Mouse (Mus musculus) neutrophil, adult 5-6 weeks (primary cell): ENCODE measurements around the gene Zkscan16. TPM values are rescaled to one million over a fixed set of nuclear protein-coding genes. Genes with fewer than 3 reads are reported as not detected.

Experiments
- ATAC-seq: fragments of 151-379, 151-347 bp; 2 replicates; pipeline ENCODE4 v1.8.0; 2017; ENCODE audit warnings: mild to moderate bottlenecking, moderate TSS enrichment; ENCODE audit not compliant: insufficient number of reproducible peaks, poor library complexity, low FRiP score, severe bottlenecking; ENCODE audit errors: extremely low read depth
- total RNA-seq: library from RNA; stranded (forward); fragments of 200-1000 nt; gene quantifications from 2 replicates; pipeline ENCODE4 v1.2.3, GENCODE M21; 2017

The Zkscan16 gene
- total RNA-seq, 1 experiment from 2014 or later: 0.81 TPM

DNA sequence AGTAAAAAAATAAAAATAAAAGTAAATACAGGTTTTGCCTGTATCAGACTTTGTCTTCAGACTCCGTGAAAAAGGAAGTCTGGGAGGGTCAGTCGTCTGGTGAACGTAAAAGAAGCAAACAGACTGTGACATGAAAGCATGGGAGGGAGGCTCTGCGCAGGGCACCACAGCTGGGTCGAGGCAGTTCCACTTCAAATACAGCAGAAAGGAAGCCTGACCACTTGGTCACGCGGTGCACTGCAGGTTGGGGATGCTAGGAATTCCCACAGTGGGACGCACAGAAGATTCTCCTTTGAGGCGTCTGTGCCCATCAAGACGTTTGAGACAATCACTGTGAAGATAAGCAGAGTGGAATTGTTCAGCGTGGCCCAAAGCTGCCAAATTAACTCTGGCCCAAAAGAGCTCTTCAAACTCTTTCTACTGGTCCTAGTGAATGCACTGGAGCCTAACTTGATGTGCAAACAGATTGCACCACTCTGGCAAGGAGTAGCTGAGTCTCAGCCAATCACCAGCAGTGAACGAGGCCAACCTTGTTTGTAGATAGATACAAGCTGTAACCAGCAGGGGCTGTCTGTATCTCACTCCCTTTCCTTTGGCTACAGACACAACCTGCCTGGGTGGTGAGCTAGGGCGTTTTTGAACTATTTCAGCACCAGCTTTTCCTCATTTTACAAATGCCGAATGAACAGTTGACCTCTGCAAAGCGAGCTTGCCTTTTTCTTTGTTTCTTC lies 8.5 kb upstream of the Zkscan16 start:
- peak; percentile 86 for ATAC-seq

DNA sequence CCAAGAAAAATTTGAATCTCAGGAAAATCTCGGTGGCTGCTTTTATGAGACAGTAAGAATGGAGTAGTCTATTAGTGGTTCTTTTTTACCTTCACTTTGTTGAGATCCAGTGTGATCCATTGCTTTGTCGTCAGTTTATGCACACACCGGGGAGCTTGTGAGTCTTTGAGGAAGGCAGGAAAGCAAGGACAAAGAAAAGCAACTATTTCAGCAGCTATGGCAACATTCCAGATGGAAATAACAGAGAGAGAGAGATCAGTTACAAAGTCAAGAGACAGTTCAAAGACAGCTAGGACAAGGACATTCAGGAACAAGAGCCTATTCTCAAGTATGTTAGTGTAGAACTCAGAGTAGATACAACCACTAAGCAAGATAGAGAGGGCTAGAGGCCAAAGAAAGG lies 7.6 kb upstream of the Zkscan16 start:
- no peak for ATAC-seq

DNA sequence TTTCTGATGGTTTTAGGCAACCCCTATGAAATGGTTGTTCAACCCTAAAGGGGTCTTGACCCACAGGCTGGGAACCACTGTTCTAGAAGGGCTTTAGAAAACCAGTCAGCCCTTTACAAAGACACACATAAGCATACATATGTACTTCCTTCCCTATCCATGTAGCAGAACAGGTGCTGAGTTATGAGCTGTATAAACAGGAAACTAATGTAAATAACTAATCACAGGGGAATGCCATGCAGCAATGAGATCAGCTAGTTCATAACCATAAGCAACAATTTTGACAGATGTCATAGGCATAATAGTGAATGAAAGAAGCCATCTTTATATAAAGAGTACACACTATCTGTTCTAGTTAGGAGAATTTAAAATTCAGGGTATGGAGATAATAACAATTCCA lies 1.8 kb upstream of the Zkscan16 start:
- ATAC-seq: peak; percentile 68

DNA sequence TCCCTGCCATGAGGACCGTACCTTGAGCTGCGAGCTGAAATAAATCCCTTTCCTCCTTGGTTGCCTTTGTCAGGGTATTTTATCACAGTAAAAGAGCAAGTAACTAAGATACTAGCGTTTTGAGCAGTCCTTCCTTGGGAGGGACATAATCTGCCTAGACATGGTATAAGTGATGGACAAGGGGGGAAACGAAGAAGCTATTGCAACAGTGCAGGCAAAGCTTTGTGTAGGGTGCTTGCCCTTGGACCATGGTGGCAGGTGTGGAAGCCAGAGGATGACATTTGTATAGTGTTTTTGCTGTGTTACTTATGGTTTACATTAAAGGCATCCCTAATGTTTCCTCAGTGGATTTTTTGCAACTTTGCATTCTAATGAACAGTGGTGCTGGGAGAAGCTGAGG lies 486 bp upstream of the Zkscan16 start:
- ATAC-seq: no peak

DNA sequence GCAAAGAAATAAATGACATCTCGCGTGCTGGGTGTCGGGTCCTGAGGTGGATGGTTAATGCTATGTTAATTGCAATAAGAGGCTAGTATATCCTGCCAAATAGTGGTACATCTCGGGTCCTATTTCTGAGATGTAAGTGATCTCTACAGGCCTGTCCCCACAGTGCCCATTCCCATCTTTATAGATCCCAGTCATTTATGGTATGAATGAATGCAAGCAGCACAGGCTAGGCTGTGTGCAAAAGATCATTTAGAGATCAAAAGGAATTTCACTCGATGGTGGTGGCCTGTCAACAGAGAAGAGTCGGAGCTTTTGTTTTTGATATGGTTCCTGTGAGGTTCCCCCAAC lies 752 bp downstream of the Zkscan16 start:
- no peak for ATAC-seq

DNA sequence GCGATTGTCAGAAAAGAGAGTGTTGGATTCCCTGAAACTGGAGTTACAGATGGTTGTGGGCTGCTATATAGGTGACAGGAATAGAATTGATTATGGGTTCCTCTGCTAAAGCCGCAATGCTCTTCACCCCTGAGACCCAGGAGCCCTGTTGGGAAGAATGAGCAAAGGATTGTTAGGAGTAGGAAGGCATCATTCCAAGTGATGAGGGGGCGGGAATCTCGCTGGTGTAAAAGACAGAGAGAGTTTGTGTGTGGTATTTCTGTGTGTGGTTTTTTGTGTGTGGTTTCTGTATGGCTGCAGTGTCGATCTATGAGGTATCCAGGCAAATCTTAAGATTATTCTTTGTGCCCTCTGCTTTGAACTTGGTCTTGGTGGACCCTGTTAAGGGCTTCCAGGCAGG lies 1.3 kb downstream of the Zkscan16 start:
- ATAC-seq: no peak

DNA sequence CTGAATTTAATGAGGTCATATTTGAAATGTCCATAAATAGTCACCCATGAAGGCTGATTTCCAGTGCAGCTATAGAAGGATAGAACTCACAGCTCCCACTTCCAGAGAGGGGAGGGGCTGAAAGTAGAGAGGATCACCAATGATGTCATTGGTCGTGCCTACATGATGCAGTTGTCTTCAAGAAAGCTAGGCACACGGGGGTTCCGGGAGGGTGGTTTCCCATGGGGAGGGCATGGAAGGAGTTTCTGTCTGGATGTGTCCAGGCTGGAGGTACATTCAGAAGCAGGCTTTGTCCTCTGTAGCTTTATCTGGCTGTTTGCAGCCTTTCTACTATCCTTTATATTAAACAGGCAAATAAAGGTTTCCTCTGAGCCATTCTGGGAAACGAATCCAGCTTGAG lies 5.0 kb downstream of the Zkscan16 start:
- ATAC-seq: no peak

DNA sequence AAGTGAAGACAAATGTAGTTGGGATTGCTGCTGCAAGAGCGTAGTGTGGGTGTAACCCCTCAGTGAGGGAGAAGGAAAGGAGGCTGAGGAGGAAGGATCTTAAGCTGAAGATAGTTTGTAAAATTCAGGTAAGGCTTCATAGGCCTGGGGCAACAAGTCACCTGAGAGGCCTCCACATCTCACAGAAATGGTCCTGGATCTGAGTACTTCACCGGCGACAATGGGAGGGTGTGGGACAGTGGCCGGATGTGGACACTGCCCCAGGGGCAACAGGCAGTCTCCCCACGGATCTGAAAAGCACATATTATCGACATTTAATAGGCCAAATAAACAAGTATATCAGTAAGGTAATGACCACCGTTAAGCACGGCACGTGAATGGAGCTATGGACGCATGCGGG lies 9.2 kb downstream of the Zkscan16 start:
- ATAC-seq: no peak

DNA sequence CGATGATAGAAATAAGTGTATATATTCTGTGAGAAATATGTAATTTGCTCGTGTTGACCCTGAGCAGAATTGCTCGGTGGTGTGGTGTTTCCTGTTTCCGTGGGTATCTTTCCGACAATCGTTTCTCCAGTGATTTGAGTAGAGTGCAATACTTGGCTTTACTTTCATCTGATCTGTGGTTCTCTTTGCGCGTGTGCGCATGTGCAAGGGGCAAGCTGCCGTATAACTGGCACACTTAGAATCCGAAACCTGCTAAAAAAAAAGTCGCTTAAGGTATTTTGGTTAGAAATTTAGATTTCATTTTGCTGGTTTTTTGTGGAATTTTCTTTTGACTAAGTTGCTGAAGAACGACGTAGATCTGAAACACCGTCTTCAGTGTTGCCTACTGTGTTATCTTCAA lies 18.3 kb downstream of the Zkscan16 start:
- ATAC-seq: no peak

DNA sequence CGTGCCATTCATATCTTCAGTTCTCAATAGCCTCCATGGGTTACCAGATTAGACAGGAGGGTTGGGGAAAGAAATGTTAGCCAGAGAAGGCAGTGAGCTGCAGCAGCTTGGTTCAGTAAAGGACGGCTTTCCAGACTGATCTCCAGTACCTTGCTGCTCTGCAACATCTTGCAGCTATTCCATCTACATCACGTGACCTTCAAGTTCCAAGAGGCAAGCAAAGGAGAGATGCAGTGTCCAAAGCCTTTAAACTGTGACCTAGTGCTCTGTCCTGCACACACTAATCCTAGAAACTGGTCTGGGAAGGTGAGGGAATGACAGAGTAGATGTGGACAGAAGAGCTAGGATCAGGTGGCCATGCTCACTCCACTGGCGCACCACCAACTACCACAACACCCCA lies 19.8 kb downstream of the Zkscan16 start:
- ATAC-seq: no peak

DNA sequence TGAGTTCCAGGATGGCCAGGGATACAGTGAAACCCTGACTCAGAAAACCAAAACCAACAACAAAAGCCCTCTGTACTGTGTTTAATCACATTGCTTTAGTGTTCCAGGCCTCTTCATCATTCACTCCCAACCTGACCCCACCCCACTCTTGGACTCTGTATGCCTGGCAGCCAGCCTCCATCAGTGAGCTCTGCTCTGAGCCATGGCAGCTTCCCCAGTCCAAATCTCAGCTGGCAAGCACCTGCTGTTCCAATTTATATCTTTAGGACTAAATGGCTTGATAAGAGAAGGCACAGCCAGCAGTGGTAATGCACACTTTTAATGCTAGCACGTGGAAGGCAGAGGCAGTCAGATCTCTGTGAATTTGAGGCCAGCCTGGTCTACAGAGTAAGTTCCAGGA lies 21.7 kb downstream of the Zkscan16 start:
- ATAC-seq: no peak

DNA sequence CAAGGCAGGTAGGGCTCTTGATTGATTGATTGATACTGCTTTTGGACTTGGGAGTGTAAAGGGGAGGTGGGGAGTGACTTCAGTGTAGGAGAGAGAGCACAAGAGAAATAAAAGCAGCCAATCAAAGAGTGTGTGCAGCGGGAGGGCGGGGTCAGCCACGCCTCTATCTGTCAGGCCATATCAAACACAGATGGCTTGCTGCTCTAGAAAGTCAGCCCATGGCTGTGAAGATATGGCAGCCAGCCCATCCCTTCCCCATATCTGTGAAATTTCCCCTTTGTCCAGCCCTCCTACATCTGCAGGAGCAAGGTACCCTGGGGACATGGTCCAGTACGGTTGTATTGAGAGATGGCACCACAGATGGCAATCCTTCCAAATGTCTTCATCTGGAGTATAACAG lies 27.2 kb downstream of the Zkscan16 start:
- no peak for ATAC-seq

DNA sequence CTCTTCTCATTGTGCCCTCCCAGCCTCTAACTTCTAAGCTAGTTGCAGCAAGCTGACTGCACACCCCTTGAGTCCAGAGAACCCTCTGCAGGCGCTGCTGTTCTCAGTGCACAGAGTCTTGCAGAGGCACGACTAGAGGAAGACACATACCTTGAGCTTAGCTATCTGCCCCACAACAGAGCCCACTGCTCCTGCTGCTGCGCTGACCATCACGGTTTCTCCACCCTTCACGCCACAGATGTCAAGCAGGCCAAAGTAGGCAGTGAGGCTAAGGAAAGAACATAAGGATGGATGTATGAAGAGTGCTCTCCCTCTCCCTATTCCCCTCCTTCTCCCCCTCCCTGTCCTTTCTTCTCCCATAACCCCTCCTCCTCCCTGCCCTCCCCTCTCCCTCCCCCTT lies 32.3 kb downstream of the Zkscan16 start:
- ATAC-seq: no peak

DNA sequence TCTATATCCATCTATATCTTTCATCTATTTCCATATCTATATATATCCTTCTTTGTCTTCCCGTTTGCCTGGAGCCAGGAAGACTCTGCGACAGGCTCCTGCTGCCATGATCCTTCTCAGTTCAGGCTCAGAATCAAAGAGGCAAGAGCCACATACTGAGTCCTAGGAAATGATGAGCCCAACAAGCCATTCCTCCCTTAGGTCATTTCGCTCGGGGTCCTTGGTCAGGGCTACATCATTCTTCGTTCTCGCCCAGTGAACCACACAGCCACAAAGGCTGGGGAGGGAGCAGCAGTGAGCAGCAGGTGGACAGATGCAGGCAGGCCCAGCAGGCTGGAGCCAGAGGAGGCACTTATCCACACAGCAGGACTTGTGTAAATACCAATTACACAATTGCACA lies 38.0 kb downstream of the Zkscan16 start:
- ATAC-seq: no peak

DNA sequence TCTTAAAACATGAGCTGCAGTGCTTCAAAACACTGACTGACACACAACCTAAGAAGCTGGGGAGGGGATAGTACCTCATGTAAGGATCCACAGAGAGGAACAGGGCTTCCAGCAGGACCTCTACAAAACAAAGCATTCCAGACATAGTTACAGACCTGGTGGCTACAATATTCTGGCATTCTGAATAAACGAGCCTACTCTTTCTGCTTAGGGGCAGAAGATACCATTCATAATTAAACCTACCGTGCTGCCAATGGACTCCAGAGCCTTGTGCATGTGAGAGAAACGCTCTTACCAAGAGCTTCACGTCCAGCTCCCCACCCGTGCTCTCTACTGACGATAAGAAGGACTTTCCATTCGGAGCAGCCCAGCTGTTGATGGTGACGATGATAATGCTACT lies 39.4 kb downstream of the Zkscan16 start:
- ATAC-seq: no peak

DNA sequence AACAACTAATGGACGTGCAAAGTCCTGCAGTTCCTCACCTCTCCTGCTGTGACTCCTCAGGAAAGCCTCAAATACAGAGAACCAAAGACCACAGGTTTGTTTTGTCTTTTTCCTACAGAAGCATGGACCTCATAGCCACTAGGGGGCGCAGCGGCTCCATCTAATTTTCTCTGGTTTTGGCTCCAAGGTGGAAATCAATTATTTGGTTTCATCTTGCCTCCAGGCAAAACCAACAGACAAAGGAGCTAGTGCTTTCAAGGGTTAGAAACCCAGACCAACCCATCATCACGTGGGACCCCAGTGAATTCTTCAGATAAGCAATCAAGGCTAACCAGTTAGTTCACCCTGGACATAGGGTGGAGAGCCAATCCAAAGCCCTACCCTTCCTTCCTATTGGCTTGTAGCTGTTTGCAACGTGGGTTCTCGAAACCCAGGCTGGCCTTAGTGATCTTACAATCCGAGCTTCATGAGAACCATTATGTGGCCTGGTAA lies 41.8 kb downstream of the Zkscan16 start:
- peak; percentile 58 for ATAC-seq

DNA sequence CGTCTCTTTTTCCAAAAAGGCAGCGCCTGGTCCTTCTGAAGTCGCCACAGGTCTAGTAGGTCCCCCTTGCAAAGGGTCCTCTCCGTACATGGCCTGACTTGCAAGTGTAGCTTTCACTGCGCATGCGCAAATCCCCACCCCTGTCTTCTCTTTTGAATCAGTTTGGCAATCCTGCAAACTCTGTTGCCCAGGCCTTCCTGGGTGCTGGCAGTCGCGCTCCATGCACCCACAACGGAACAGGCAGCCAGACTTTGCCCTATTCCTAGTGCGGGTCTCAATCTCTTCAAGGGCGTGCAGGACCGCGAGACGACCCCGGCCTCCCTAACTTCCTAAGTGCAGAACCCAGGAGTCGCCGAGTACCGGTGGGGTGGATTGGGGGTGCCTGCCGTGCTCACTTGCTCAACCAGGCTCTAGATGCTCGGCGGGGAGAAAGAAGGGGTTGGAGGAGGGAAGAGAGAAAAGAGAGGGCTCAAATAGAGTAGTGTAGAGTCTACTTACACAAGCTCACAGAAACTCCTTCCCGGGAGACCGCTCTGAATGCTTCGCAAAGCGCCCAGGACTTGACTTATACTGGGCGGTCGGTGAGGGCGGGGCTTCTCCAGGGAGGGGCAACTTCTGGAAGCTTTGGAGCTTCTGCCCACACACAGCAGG lies 43.2 kb downstream of the Zkscan16 start, which contains the start of gene Ptgr1:
Gene Ptgr1 (minus strand): TSS at position 580 of the 651 bp plus-strand sequence.
- no peak for ATAC-seq

DNA sequence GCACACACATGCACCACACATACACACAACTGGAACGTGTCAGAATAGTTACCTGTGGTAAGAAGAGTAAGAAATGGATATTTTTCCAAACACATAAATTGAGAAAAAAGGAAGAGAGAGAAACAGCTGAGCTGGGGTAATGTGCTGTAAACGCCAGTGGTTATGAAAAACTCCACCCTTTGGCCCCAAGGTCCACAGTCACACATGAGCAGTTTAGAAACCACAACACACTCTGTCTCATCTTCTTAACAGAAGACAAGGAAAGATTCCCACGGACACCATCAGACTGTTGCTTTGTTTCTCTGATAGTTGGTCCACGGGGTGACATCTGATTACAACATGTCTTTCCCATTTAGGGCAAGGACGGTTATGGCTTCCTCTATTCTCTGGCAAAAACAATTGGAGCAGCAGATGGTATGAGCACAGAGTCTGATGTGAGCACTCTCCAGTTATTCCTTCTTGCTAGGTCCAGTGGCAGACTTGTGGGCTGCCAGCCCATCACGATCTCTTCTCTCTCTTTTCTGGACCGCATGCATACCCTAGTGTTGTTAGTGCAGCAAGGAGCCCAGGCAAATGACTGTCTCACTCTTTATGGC lies 46.0 kb downstream of the Zkscan16 start:
- no peak for ATAC-seq

DNA sequence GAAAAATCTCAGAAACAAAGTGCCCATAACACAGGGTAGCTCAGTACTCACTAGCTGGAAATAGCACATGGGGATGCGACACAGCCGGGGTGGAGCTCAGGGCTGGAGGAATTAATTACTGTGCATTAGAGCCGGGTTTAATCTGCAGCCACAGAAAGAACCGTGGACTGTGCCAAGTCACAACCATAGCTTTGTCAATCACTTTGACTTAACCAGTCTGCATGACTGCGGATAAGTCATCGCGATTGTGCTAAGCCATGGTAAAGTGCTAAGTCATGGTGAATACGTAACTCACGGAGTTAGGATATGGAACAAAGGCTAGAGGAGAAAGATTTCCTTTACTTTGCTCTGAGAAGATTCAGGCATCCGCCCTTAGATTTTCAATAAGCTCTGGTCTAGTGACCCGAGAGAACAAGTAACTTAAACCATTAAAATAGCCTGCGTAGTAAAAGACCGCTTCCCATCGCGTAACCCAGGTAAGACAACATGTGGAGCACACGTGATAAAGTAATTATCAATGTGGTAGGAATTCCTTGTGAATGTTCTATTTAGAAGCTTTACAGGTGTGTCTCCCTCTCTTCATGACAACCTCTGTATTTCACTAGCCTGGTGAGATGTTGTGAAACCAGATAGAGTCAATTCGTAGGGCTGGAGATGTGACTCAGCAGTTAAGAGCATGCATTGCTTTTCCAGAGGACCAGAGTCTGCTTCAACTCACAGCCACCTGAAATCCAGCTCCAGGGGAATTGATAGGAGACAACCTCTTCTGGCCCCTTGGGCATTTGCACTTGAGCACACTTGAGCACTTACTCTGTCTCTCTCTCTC lies 47.4 kb downstream of the Zkscan16 start:
- ATAC-seq: no peak
